9 mouse cellular contexts compared by ENCODE assay signal in genomic region chr13:64447947-64448346, GRCm38 (mm10). TPM values are rescaled to one million over a fixed set of nuclear protein-coding genes. Genes with fewer than 3 reads are reported as not detected.
DNase-seq lines count a peak whose midpoint lies in the region; ATAC-seq and TF ChIP-seq lines count a peak whose summit lies in the region.
"Had no signal": no experiment of that assay in that cellular context is flagged by ENCODE, and none has a peak within 500 bp of the region (broad histone marks: within the 10 kb centered on the region; RNA-seq: fewer than 3 reads in every experiment).

No protein-coding gene starts in this region.

- no peaks in the 10 kb centered on the region for H3K27me3 ChIP-seq in hindbrain, embryonic 10.5 days (ENCODE audit: insufficient read depth, poor library complexity, severe bottlenecking)
- no peaks in the 10 kb centered on the region for H3K27me3 ChIP-seq in hindbrain, embryonic 12.5 days
- H3K27me3 ChIP-seq in ES-Bruce4 (ENCODE audit: control insufficient read depth, insufficient read depth, low read length, poor library complexity, severe bottlenecking): no peaks in the 10 kb centered on the region
- no peaks in the 10 kb centered on the region for H3K27me3 ChIP-seq in intestine, postnatal 0 days (replicated peaks; ENCODE audit: control insufficient read depth, insufficient read depth, low read length)

- TF ChIP-seq CTCF in ES-Bruce4 (IDR thresholded peaks at IDR 0.05; ENCODE audit: low read depth, low read length): peak; percentile 13
- peak; percentile 88 for TF ChIP-seq CTCF in intestine, postnatal 0 days (IDR thresholded peaks at IDR 0.05; ENCODE audit: low read depth)

- TF ChIP-seq POLR2A in ES-Bruce4 (IDR thresholded peaks at IDR 0.05; ENCODE audit: insufficient read depth, low read length): no peak

- 2% methylated on average over 1 of the region's 1 CpGs for WGBS in hindbrain, embryonic 10.5 days
- 4% methylated on average over 1 of the region's 1 CpGs for whole genome bisulfite sequencing in hindbrain, embryonic 12.5 days
- 3% methylated on average over 1 of the region's 1 CpGs for WGBS in intestine, postnatal 0 days

- no peaks in the 10 kb centered on the region for H3K9me3 ChIP-seq in hindbrain, embryonic 10.5 days
- no peaks in the 10 kb centered on the region for H3K9me3 ChIP-seq in hindbrain, embryonic 12.5 days (replicated peaks)
- H3K9me3 ChIP-seq in ES-Bruce4 (replicated peaks; ENCODE audit: control insufficient read depth, insufficient read depth, low read length, poor library complexity, severe bottlenecking): no peaks in the 10 kb centered on the region
- no peaks in the 10 kb centered on the region for H3K9me3 ChIP-seq in intestine, postnatal 0 days (ENCODE audit: control insufficient read depth)

- ATAC-seq in hindbrain, embryonic 12.5 days (ENCODE audit: low FRiP score): no peak
- no peak for ATAC-seq in intestine, postnatal 0 days
- peak; percentile 63 for ATAC-seq in megakaryocyte progenitor cell, adult 5-6 weeks (replicated peaks; ENCODE audit: poor library complexity)
- ATAC-seq in activated CD4-positive, CD25-positive, alpha-beta regulatory T cell, adult 4 months: no peak

- peak; percentile 18 for DNase-seq in hindbrain, embryonic 10.5 days (ENCODE audit: low spot score)
- peak; percentile 58 for DNase-seq in brain, adult 2 months (ENCODE audit: low read depth, low spot score)
- no peak for DNase-seq in spleen, postnatal 4 days (ENCODE audit: low spot score in 2 of 2)

- no peak overlapping the region for H3K4me2 ChIP-seq in hindbrain, embryonic 12.5 days (replicated peaks)
- H3K4me2 ChIP-seq in intestine, postnatal 0 days (replicated peaks; ENCODE audit: low read depth): no peak overlapping the region

- no peak overlapping the region for H3K9ac ChIP-seq in hindbrain, embryonic 12.5 days
- no peak overlapping the region for H3K9ac ChIP-seq in ES-Bruce4 (ENCODE audit: low read depth, poor library complexity, severe bottlenecking)
- H3K9ac ChIP-seq in intestine, postnatal 0 days (ENCODE audit: low read depth, low read length): no peak overlapping the region

- no peak for TF ChIP-seq EP300 in ES-Bruce4 (IDR thresholded peaks at IDR 0.05; ENCODE audit: insufficient read depth, low read depth, low read length)

- no peaks in the 10 kb centered on the region for H3K36me3 ChIP-seq in hindbrain, embryonic 10.5 days
- H3K36me3 ChIP-seq in hindbrain, embryonic 12.5 days: no peaks in the 10 kb centered on the region
- no peaks in the 10 kb centered on the region for H3K36me3 ChIP-seq in ES-Bruce4 (ENCODE audit: control insufficient read depth, insufficient read depth, low read length, poor library complexity, severe bottlenecking)
- no peaks in the 10 kb centered on the region for H3K36me3 ChIP-seq in intestine, postnatal 0 days (ENCODE audit: control insufficient read depth, insufficient read depth)

- no peaks in the 10 kb centered on the region for H3K4me1 ChIP-seq in hindbrain, embryonic 10.5 days (replicated peaks)
- H3K4me1 ChIP-seq in hindbrain, embryonic 12.5 days: no peaks in the 10 kb centered on the region
- no peaks in the 10 kb centered on the region for H3K4me1 ChIP-seq in ES-Bruce4 (ENCODE audit: control insufficient read depth, insufficient read depth, low read length)
- H3K4me1 ChIP-seq in intestine, postnatal 0 days (replicated peaks; ENCODE audit: control insufficient read depth, insufficient read depth, low read length): no peaks in the 10 kb centered on the region

- no peak overlapping the region for H3K27ac ChIP-seq in hindbrain, embryonic 10.5 days
- H3K27ac ChIP-seq in hindbrain, embryonic 12.5 days: no peak overlapping the region
- no peak overlapping the region for H3K27ac ChIP-seq in ES-Bruce4 (ENCODE audit: insufficient read depth, low read length)
- H3K27ac ChIP-seq in intestine, postnatal 0 days (ENCODE audit: low read depth, low read length): no peak overlapping the region

- no peak overlapping the region for H3K4me3 ChIP-seq in hindbrain, embryonic 10.5 days
- H3K4me3 ChIP-seq in hindbrain, embryonic 12.5 days: no peak overlapping the region
- no peak overlapping the region for H3K4me3 ChIP-seq in ES-Bruce4 (ENCODE audit: low read depth, low read length)
- no peak overlapping the region for H3K4me3 ChIP-seq in intestine, postnatal 0 days (ENCODE audit: low read depth, low read length)

RNA-seq across cellular contexts. Expression of gene Cdk20, which starts 15.8 kb away (rescaled TPM):
- polyA plus RNA-seq in hindbrain, embryonic 10.5 days (2016; fragmentation: Nextera tagmentation; extraction: Ambion mirVana): 10.6 TPM in 2 replicates
- 10.7 and 12.7 TPM in 2 replicates for polyA plus RNA-seq in hindbrain, embryonic 12.5 days (2016; fragmentation: Nextera tagmentation; extraction: Ambion mirVana)
- 4.4 and 4.6 TPM in 2 replicates for polyA plus RNA-seq in ES-Bruce4 (2011; ENCODE audit: insufficient read depth, insufficient read length, low read depth, missing spikeins)
- 4.1 and 4.3 TPM in 2 replicates for polyA plus RNA-seq in intestine, postnatal 0 days (2015; fragmentation: Nextera tagmentation; extraction: Ambion mirVana)
- 0.44 and 3.3 TPM in 2 replicates for total RNA-seq in megakaryocyte progenitor cell, adult 5-6 weeks (2015)
- total RNA-seq in megakaryocyte progenitor cell, adult 5-6 weeks (2017): 1.7 and 2.7 TPM in 2 replicates
- 1 to 10 TPM; 3.7 to 3.8 TPM for polyA plus RNA-seq in activated CD4-positive, CD25-positive, alpha-beta regulatory T cell, adult 4 months (2017; shearing (Covaris generic))

RNA-seq across cellular contexts. Expression of gene Fam240b, which starts 49.6 kb away (rescaled TPM):
- not detected in 2 replicates for polyA plus RNA-seq in hindbrain, embryonic 10.5 days (2016; fragmentation: Nextera tagmentation; extraction: Ambion mirVana)
- not detected in 2 replicates for polyA plus RNA-seq in hindbrain, embryonic 12.5 days (2016; fragmentation: Nextera tagmentation; extraction: Ambion mirVana)
- not detected in 2 replicates for polyA plus RNA-seq in ES-Bruce4 (2011; ENCODE audit: insufficient read depth, insufficient read length, low read depth, missing spikeins)
- not detected in 2 replicates for polyA plus RNA-seq in intestine, postnatal 0 days (2015; fragmentation: Nextera tagmentation; extraction: Ambion mirVana)
- total RNA-seq in megakaryocyte progenitor cell, adult 5-6 weeks (2015): not detected in 2 replicates
- not detected in 2 replicates for total RNA-seq in megakaryocyte progenitor cell, adult 5-6 weeks (2017)
- polyA plus RNA-seq in activated CD4-positive, CD25-positive, alpha-beta regulatory T cell, adult 4 months (2017; shearing (Covaris generic)): not detected
- total RNA-seq: layer of hippocampus, postnatal 10 days had no signal

Comparison
In these comparisons a context has a peak if more than half of its experiments do, and no peak if none do; other contexts are left out.
1. DNase-seq: peak in hindbrain, embryonic 10.5 days (single experiment) and brain, adult 2 months (single experiment); none in spleen, postnatal 4 days (0 of 2).